Mouse (Mus musculus) heart, postnatal 0 days (tissue): ENCODE measurements around the gene Rev1. TPM values are rescaled to one million over a fixed set of nuclear protein-coding genes. Genes with fewer than 3 reads are reported as not detected.

Experiments
- ATAC-seq: fragments of 200-750 bp; cut with Nextera tagmentation; 2 replicates; pipeline ENCODE4 v1.8.0; 2017; ENCODE audit warnings: low read depth, moderate number of reproducible peaks, moderate library complexity; ENCODE audit not compliant: insufficient read depth
- DNase-seq: peaks from one replicate; pipeline ENCODE4 v3.0.0-alpha.2; 2016; ENCODE audit warnings: low spot score
- H3K27ac ChIP-seq: fragments of 300-500 bp; sonication (generic); 2 replicates; pipeline ENCODE4 v1.5.1; 2014; ENCODE audit warnings: low read depth, mild to moderate bottlenecking
- H3K27me3 ChIP-seq: fragments of 300-500 bp; sonication (generic); 2 replicates; pipeline ENCODE4 v1.6.1; 2014; ENCODE audit warnings: low read length, mixed read lengths; ENCODE audit not compliant: control insufficient read depth, insufficient read depth
- H3K36me3 ChIP-seq: fragments of 300-500 bp; sonication (generic); replicated peaks from 2 replicates; pipeline ENCODE4 v1.6.1; 2014; ENCODE audit warnings: low read length, mixed read lengths; ENCODE audit not compliant: control insufficient read depth, insufficient read depth
- H3K4me1 ChIP-seq: fragments of 300-500 bp; sonication (generic); 2 replicates; pipeline ENCODE4 v1.6.1; 2014; ENCODE audit warnings: antibody characterized with exemption; ENCODE audit not compliant: control insufficient read depth, insufficient read depth
- H3K4me2 ChIP-seq: fragments of 300-500 bp; sonication (generic); 2 replicates; pipeline ENCODE4 v1.6.1; 2014; ENCODE audit warnings: low read depth, mild to moderate bottlenecking, low read length, moderate library complexity
- H3K4me3 ChIP-seq: fragments of 300-500 bp; sonication (generic); 2 replicates; pipeline ENCODE4 v1.5.1; 2014; ENCODE audit warnings: low read depth, low read length
- H3K9ac ChIP-seq: fragments of 300-500 bp; sonication (generic); replicated peaks from 2 replicates; pipeline ENCODE4 v1.6.1; 2014; ENCODE audit warnings: low read depth, low read length, mixed read lengths
- H3K9me3 ChIP-seq: fragments of 300-500 bp; sonication (generic); replicated peaks from 2 replicates; pipeline ENCODE4 v1.6.1; 2016; ENCODE audit warnings: low read length; ENCODE audit not compliant: control insufficient read depth
- CTCF ChIP-seq: IDR thresholded peaks from 2 replicates; pipeline ENCODE4 v1.5.1; 2016; ENCODE audit warnings: antibody characterized with exemption, control low read depth, low read depth
- EP300 ChIP-seq: IDR thresholded peaks from 2 replicates; pipeline ENCODE4 v1.6.1; 2016; ENCODE audit warnings: antibody characterized with exemption, low read depth
- WGBS: fragments of 180-500 bp; shearing (Covaris S2); extraction: QIAGEN DNeasy Blood & Tissue Kit; methylation state at CpG from one replicate; pipeline ENCODE4 v1.1.7; 2014; 5-methylcytosine and 5-hydroxymethylcytosine counted together
- polyA plus RNA-seq: library from polyadenylated mRNA; unstranded; fragments of >200 nt; fragmentation: Nextera tagmentation; extraction: Ambion mirVana; gene quantifications from 2 replicates; pipeline ENCODE4 v1.2.1, GENCODE M21; 2015
- total RNA-seq: library from RNA; depleted of rRNA; stranded (reverse); fragments of >200 nt; gene quantifications from 2 replicates; pipeline ENCODE4 v1.2.3, GENCODE M21; 2014; ENCODE audit warnings: low replicate concordance; rRNA removed

Rev1 gene
- total and polyA plus RNA-seq, 2 experiments from 2014 or later, result 5.6 to 10.3 TPM

- no peak overlapping the region for H3K4me2 ChIP-seq
- H3K27me3 ChIP-seq, result no peaks in the 10 kb centered on the region
- no peak overlapping the region for H3K4me3 ChIP-seq
- no peak for TF ChIP-seq CTCF
- no peak for TF ChIP-seq EP300
- peaks cover 6% of the 10 kb centered on the region; the same call in 1 of the 2 replicates for H3K4me1 ChIP-seq
- DNase-seq, result no peak
- no peaks in the 10 kb centered on the region for H3K36me3 ChIP-seq
- ATAC-seq, result no peak
- H3K9me3 ChIP-seq, result no peaks in the 10 kb centered on the region
- no peak overlapping the region for H3K9ac ChIP-seq
- H3K27ac ChIP-seq, result no peak overlapping the region
These were observed 117.1 kb downstream of the Rev1 start for GRCm38 (mm10) chr1:38012509-38012908.

GRCm38 (mm10) chr1:38012104-38012503 lies 117.5 kb downstream of the Rev1 start:
- Histone ChIP-seq H3K9me3 (no peaks in the 10 kb centered on the region), H3K4me1 (peaks cover 6% of the 10 kb centered on the region; the same call in 1 of the 2 replicates), H3K27ac (no peak overlapping the region), H3K27me3 (no peaks in the 10 kb centered on the region), H3K9ac (no peak overlapping the region), H3K36me3 (no peaks in the 10 kb centered on the region), H3K4me3 (no peak overlapping the region), H3K4me2 (no peak overlapping the region)
- 82% methylated on average over 3 of the region's 3 CpGs for WGBS
- TF ChIP-seq CTCF, result no peak
- no peak for ATAC-seq
- no peak for DNase-seq

GRCm38 (mm10) chr1:38011647-38012046 lies 118.0 kb downstream of the Rev1 start:
- 70% methylated on average over 6 of the region's 6 CpGs for WGBS
- H3K27me3 ChIP-seq, result no peaks in the 10 kb centered on the region

GRCm38 (mm10) chr1:38006741-38007140 lies 122.9 kb downstream of the Rev1 start:
- WGBS, result 55% methylated on average over 3 of the region's 3 CpGs

More at GRCm38 (mm10) chr1:38011647-38012046, 118.0 kb downstream of the Rev1 start:
- DNase-seq (no peak), ATAC-seq (no peak)
- TF ChIP-seq EP300 (no peak), CTCF (no peak)
- Histone ChIP-seq H3K4me2 (no peak overlapping the region), H3K4me3 (no peak overlapping the region), H3K9ac (no peak overlapping the region), H3K36me3 (no peaks in the 10 kb centered on the region), H3K9me3 (no peaks in the 10 kb centered on the region), H3K4me1 (peaks cover 6% of the 10 kb centered on the region; the same call in 1 of the 2 replicates), H3K27ac (no peak overlapping the region)

GRCm38 (mm10) chr1:38003046-38003445 lies 126.6 kb downstream of the Rev1 start:
- DNase-seq, result no peak
- H3K9ac ChIP-seq, result no peak overlapping the region
- ATAC-seq, result no peak
- TF ChIP-seq CTCF, result no peak
- no peak for TF ChIP-seq EP300
- H3K9me3 ChIP-seq, result no peaks in the 10 kb centered on the region
- no peak overlapping the region for H3K4me3 ChIP-seq
- H3K4me1 ChIP-seq, result no peaks in the 10 kb centered on the region; the same call in 1 of the 2 replicates
- WGBS, result 76% methylated on average over 3 of the region's 3 CpGs
- H3K4me2 ChIP-seq, result no peak overlapping the region
- no peaks in the 10 kb centered on the region for H3K36me3 ChIP-seq
- H3K27me3 ChIP-seq, result no peaks in the 10 kb centered on the region
- no peak overlapping the region for H3K27ac ChIP-seq

More at GRCm38 (mm10) chr1:38006741-38007140, 122.9 kb downstream of the Rev1 start:
- H3K27ac ChIP-seq, result no peak overlapping the region
- H3K27me3 ChIP-seq, result no peaks in the 10 kb centered on the region
- H3K9ac ChIP-seq, result no peak overlapping the region
- TF ChIP-seq CTCF (no peak), EP300 (no peak)
- DNase-seq (no peak), ATAC-seq (no peak)
- no peaks in the 10 kb centered on the region for H3K36me3 ChIP-seq
- H3K9me3 ChIP-seq, result no peaks in the 10 kb centered on the region
- no peaks in the 10 kb centered on the region for H3K4me1 ChIP-seq
- H3K4me3 ChIP-seq, result no peak overlapping the region
- no peak overlapping the region for H3K4me2 ChIP-seq

Other genes with a start within 250 kb of the Rev1 start
- 0.34 and 1.3 TPM in 2 replicates for gene Mitd1, start 239.4 kb downstream of the Rev1 start, total RNA-seq
- gene Mitd1, start 239.4 kb downstream of the Rev1 start, polyA plus RNA-seq, result 8.6 and 9.0 TPM in 2 replicates
- 156 and 175 TPM in 2 replicates for gene Mrpl30, start 239.3 kb downstream of the Rev1 start, total RNA-seq
- gene Mrpl30, start 239.3 kb downstream of the Rev1 start, polyA plus RNA-seq, result 478 and 500 TPM in 2 replicates
- gene Lyg2, start 213.3 kb downstream of the Rev1 start, total RNA-seq, result not detected in 2 replicates
- not detected in 2 replicates for gene Lyg2, start 213.3 kb downstream of the Rev1 start, polyA plus RNA-seq
- gene Lyg1, start 172.0 kb downstream of the Rev1 start, total RNA-seq, result not detected in 2 replicates
- not detected in 2 replicates for gene Lyg1, start 172.0 kb downstream of the Rev1 start, polyA plus RNA-seq
- gene Txndc9, start 131.9 kb downstream of the Rev1 start, total RNA-seq, result 16.9 and 21.9 TPM in 2 replicates
- gene Txndc9, start 131.9 kb downstream of the Rev1 start, polyA plus RNA-seq, result 98.0 and 108 TPM in 2 replicates
- 10.4 and 17.8 TPM in 2 replicates for gene Eif5b, start 131.8 kb downstream of the Rev1 start, total RNA-seq
- gene Eif5b, start 131.8 kb downstream of the Rev1 start, polyA plus RNA-seq, result 14.4 and 15.0 TPM in 2 replicates